Mouse (Mus musculus): ENCODE results near the gene Ankdd1a.

DNA sequence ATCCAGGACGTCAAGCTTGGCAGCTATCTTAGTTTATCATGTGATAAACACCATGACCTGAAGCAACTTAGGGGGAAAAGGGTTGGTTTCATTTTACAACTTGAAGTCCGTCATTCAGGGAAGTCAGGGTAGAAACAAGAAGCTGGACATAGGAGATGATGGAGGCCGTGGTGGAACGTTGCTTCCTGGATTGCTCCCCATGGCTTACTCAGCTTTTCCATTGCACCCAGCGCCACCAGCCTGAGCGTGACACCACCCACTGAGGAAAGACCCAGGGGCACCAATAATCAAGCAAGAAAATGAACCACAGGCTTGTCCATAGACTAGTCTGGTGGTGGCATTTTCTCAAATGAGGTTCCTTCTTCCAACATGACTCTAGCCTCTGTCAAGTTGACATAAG lies 48.8 kb upstream of the Ankdd1a start:
- TF ChIP-seq ZNF384 (IDR thresholded peaks at IDR 0.05; ENCODE audit: low read depth, low read length) (no peak), HCFC1 (IDR thresholded peaks at IDR 0.05; ENCODE audit: borderline replicate concordance, insufficient read depth, low read length) (no peak), ZC3H11A (IDR thresholded peaks at IDR 0.05; ENCODE audit: borderline replicate concordance, low read depth, low read length) (no peak), CHD2 (IDR thresholded peaks at IDR 0.05; ENCODE audit: low read depth, low read length) (no peak)

All from ES-E14 (cell line).